In the genomic region with DNA sequence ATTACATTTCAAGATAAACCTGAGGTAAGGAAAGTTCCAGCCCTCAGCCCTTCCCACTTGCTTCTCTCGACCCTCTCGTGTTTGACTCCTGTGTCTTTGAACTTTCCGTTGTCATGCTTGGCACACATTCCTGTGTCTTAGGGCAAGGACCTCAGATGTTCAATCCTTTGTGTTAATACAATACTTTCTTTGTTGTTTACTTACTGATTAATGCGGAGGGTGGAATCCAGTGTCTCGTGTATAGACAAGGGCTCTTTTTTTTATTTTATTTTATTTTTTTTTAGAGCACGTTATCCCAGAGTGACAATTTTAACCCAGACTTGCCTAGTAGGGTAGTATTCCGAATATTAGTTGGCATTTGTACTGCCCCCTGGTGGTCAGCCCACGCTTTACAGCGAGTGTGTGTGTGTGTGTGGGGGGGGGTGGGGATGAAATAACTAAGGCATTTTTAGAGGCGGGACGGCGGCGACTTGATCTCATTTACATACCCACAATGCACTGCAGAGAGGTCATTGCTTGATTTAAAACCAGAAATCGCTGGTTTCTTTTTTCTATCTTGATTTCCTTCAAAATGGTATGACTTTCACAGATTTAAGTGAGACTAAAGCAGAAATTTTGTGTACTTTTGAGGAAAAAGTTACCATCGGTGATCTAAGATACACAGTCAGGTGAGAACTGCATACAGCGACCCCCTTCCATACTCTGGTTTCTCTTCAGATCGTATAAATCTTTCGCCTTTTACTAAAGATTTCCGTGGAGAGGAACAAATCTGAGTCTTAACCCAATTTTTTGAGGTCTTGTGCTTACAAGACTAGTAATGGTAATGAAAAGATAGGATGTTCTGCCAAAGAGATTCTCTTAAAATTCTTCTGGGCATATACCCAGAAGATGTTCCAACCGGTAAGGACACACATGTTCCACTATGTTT, we compare ENCODE assay signal across 8 mouse cellular contexts. TPM values are rescaled to one million over a fixed set of nuclear protein-coding genes. Genes with fewer than 3 reads are reported as not detected.
DNase-seq lines count a peak whose midpoint lies in the region; ATAC-seq lines count a peak whose summit lies in the region.

No protein-coding gene starts in this region.

- H3K27ac ChIP-seq in forebrain, embryonic 12.5 days: 0 out of 2 replicates have a peak overlapping the region, but pooled peaks have one; percentile 19
- H3K27ac ChIP-seq in hindbrain, embryonic 15.5 days (replicated peaks): no peak overlapping the region

- no peak overlapping the region for H3K4me3 ChIP-seq in forebrain, embryonic 12.5 days (replicated peaks)
- H3K4me3 ChIP-seq in hindbrain, embryonic 15.5 days: no peak overlapping the region

- 0 out of 2 replicates have a peak, but pooled peaks cover 3% of the 10 kb centered on the region for H3K4me1 ChIP-seq in forebrain, embryonic 12.5 days
- H3K4me1 ChIP-seq in hindbrain, embryonic 15.5 days (replicated peaks): no peaks in the 10 kb centered on the region

- DNase-seq in frontal cortex, postnatal 25 days (ENCODE audit: low spot score in 2 of 2): peak; percentile 31 to 38
- DNase-seq in c-Kit-negative CD71-positive TER-119-positive erythroid progenitor cells, embryonic 14.5 days (ENCODE audit: low read depth, low spot score): peak; percentile 40
- DNase-seq in left cerebral cortex, postnatal 14 days (ENCODE audit: low spot score in 2 of 2): peak; percentile 56 to 79
- peak; percentile 89 for DNase-seq in mesoderm, embryonic 11.5 days (ENCODE audit: low read depth, low spot score)
- DNase-seq in spleen, postnatal 36 days (ENCODE audit: low spot score in 2 of 2): peak; percentile 71 to 88

- H3K4me2 ChIP-seq in forebrain, embryonic 12.5 days: no peak overlapping the region
- H3K4me2 ChIP-seq in hindbrain, embryonic 15.5 days: peak overlapping the region; percentile 32

- no peaks in the 10 kb centered on the region for H3K36me3 ChIP-seq in forebrain, embryonic 12.5 days (replicated peaks)
- no peaks in the 10 kb centered on the region for H3K36me3 ChIP-seq in hindbrain, embryonic 15.5 days

- H3K27me3 ChIP-seq in forebrain, embryonic 12.5 days: peaks cover 6% of the 10 kb centered on the region; the same call in 1 of the 2 replicates
- no peaks in the 10 kb centered on the region for H3K27me3 ChIP-seq in hindbrain, embryonic 15.5 days

- H3K9me3 ChIP-seq in forebrain, embryonic 12.5 days: no peaks in the 10 kb centered on the region
- H3K9me3 ChIP-seq in hindbrain, embryonic 15.5 days: no peaks in the 10 kb centered on the region

- no peak overlapping the region for H3K9ac ChIP-seq in forebrain, embryonic 12.5 days
- H3K9ac ChIP-seq in hindbrain, embryonic 15.5 days: no peak overlapping the region

- intact Hi-C loops in left cerebral cortex, postnatal 14 days (cut with DNase I): no loop called here

- ATAC-seq in frontal cortex, adult (ENCODE audit: low TSS enrichment): no peak
- ATAC-seq in forebrain, embryonic 12.5 days (ENCODE audit: low FRiP score): peak; percentile 58
- no peak for ATAC-seq in hindbrain, embryonic 15.5 days (ENCODE audit: low FRiP score, low read depth)

- WGBS in forebrain, embryonic 12.5 days: 3% methylated on average over 20 of the region's 20 CpGs
- 2% methylated on average over 20 of the region's 20 CpGs for WGBS in hindbrain, embryonic 15.5 days

RNA-seq across cellular contexts. Expression of gene Kif2c, which starts 28.0 kb away (rescaled TPM):
- 97.4 and 101 TPM in 2 replicates for polyA plus RNA-seq in forebrain, embryonic 12.5 days (2016; fragmentation: Nextera tagmentation; extraction: Ambion mirVana)
- polyA plus RNA-seq in hindbrain, embryonic 15.5 days (2015; fragmentation: Nextera tagmentation; extraction: Ambion mirVana): 12.9 and 14.4 TPM in 2 replicates
- under 1 TPM; 0.46 to 0.61 TPM for total RNA-seq in left cerebral cortex, postnatal 14 days (2021)

RNA-seq across cellular contexts. Expression of gene Tmem53, which starts 41.3 kb away (rescaled TPM):
- polyA plus RNA-seq in forebrain, embryonic 12.5 days (2016; fragmentation: Nextera tagmentation; extraction: Ambion mirVana): 7.8 and 8.4 TPM in 2 replicates
- 9.1 and 9.6 TPM in 2 replicates for polyA plus RNA-seq in hindbrain, embryonic 15.5 days (2015; fragmentation: Nextera tagmentation; extraction: Ambion mirVana)
- total RNA-seq in left cerebral cortex, postnatal 14 days (2021): 1 to 10 TPM; 2.3 to 3.6 TPM

RNA-seq across cellular contexts. Expression of gene Armh1, which starts 41.5 kb away (rescaled TPM):
- polyA plus RNA-seq in forebrain, embryonic 12.5 days (2016; fragmentation: Nextera tagmentation; extraction: Ambion mirVana): 0.23 and 0.33 TPM in 2 replicates
- polyA plus RNA-seq in hindbrain, embryonic 15.5 days (2015; fragmentation: Nextera tagmentation; extraction: Ambion mirVana): 1.5 and 1.8 TPM in 2 replicates
- under 1 TPM; 0.24 to 0.59 TPM for total RNA-seq in left cerebral cortex, postnatal 14 days (2021)

RNA-seq across cellular contexts. Expression of gene Rps8, which starts 54.4 kb away (rescaled TPM):
- polyA plus RNA-seq in forebrain, embryonic 12.5 days (2016; fragmentation: Nextera tagmentation; extraction: Ambion mirVana): 668 and 669 TPM in 2 replicates
- polyA plus RNA-seq in hindbrain, embryonic 15.5 days (2015; fragmentation: Nextera tagmentation; extraction: Ambion mirVana): 468 and 502 TPM in 2 replicates
- total RNA-seq in left cerebral cortex, postnatal 14 days (2021): 100 to 1,000 TPM; 448 to 449 TPM

Comparison
In these comparisons a context has a peak if more than half of its experiments do, and no peak if none do; other contexts are left out.
1. DNase-seq: peak in every context shown above with its lines; median percentile 89 in mesoderm, embryonic 11.5 days; 80 in spleen, postnatal 36 days; 68 in left cerebral cortex, postnatal 14 days; 40 in c-Kit-negative CD71-positive TER-119-positive erythroid progenitor cells, embryonic 14.5 days; 34 in frontal cortex, postnatal 25 days.